Mouse (Mus musculus): ENCODE measurements around the gene Pdk1.

DNA sequence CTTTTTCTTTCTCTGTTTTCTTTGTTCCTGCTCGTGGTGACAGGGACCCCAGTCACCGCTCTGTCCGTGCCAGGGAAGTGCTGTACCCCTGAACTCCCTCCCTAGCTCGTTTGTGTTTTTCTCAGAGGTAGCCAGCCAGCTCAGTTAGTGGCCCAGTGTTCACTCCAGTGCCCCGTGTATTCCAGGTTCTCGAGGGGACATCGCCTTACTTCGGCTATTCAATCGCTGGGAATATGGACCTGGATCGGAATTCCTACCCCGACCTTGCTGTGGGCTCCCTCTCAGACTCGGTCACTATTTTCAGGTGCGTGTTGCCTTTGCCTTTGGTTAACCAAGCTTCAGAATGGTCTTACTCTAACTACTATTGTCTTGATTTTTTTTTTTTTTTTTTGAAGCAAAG, 45.3 kb upstream of the Pdk1 start:
- TF ChIP-seq POLR2A (IDR thresholded peaks at IDR 0.05; ENCODE audit: insufficient read depth, low read depth, low read length) (no peak), CTCF (IDR thresholded peaks at IDR 0.05) (no peak)

Measured in heart, adult 2 months (tissue).